Mouse (Mus musculus) ES-E14 (cell line): ENCODE measurements around the gene Asic4.

Experiments
- CHD2 ChIP-seq: IDR thresholded peaks from 2 replicates; pipeline ENCODE4 v1.6.1; 2014; ENCODE audit warnings: mild to moderate bottlenecking, low read depth, low read length, inconsistent platforms
- HCFC1 ChIP-seq: IDR thresholded peaks from 2 replicates; pipeline ENCODE4 v1.6.1; 2012; ENCODE audit warnings: low read length, inconsistent platforms, borderline replicate concordance; ENCODE audit not compliant: insufficient read depth
- MAFK ChIP-seq: IDR thresholded peaks from 2 replicates; pipeline ENCODE4 v1.6.1; 2014; ENCODE audit warnings: mild to moderate bottlenecking, low read depth, low read length, inconsistent platforms; ENCODE audit not compliant: insufficient read depth
- ZC3H11A ChIP-seq: IDR thresholded peaks from 2 replicates; pipeline ENCODE4 v1.6.1; 2012; ENCODE audit warnings: low read depth, mild to moderate bottlenecking, inconsistent platforms, low read length, borderline replicate concordance
- ZNF384 ChIP-seq: IDR thresholded peaks from 2 replicates; pipeline ENCODE4 v1.6.1; 2012; ENCODE audit warnings: low read depth, low read length, inconsistent platforms

GRCm38 (mm10) chr1:75501905-75502304 lies 51.7 kb downstream of the Asic4 start:
- TF ChIP-seq ZC3H11A: no peak
- no peak for TF ChIP-seq ZNF384
- no peak for TF ChIP-seq MAFK
- no peak for TF ChIP-seq CHD2
- no peak for TF ChIP-seq HCFC1
